Mouse (Mus musculus) c-Kit-positive CD71-positive TER-119-negative erythroid progenitor cells, embryonic 14.5 days (primary cell): ENCODE measurements around the gene Agbl2.

Experiments
- DNase-seq: peaks from one replicate; pipeline ENCODE4 v3.0.0-alpha.2; 2013; ENCODE audit warnings: low read depth

Gene Agbl2

DNA sequence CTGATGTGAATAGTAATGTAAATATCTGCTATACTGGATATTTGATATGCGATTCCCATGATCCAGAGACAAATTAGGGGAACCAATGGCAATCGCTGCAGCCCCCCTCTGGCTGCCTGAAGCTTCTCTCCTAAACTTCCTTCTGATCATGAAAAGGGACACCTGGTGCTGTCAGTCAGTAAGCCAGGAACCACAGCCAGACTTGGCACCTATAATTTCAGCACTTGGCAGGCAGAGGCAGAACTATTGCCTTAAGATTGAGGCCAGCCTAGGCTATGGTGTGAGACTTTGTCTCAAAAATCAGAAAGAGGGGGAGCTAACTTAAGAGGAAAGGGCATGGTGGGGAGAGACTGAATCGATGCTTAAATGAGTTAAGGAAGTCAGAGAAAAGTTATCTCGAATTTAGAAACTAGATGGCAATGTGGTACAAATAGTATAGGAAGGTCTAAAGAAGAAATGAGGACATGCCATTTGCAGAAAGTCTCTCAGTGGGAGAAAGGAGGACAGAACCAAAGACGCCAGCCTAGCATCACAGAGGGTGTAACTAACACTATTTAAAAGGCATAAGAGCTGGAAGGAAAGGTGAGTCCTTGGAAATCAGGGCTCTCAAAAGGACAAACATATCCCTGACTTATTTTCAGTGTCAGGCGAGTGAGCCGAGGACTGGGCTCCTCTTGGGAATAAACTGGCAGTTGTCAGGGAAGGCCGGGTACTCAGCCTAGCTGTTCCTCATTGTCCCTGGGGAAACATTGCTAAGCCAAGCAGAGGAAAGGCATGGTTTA lies 88.8 kb downstream of the Agbl2 start:
- DNase-seq = no peak

DNA sequence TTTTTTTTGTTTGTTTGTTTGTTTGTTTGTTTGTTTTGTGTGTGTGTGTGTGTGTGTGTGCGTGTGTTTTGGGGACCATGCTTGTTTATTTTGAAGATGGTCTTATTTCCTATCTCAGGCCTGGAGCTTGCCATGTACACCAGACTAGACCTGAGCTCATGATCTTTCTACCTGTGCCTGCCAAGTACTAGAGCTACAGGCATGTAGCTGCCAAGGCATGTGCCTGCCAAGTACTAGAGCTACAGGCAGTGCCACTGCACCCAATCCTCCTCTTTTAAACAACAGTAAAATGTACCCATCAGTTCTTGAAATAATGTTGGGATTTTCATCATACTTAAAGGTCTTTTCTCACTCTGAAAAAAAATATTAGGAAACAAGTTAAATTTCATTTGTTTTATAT lies 91.5 kb downstream of the Agbl2 start:
- no peak for DNase-seq

GRCm38 (mm10) chr2:90875239-90875638 lies 92.7 kb downstream of the Agbl2 start:
- no peak for DNase-seq

GRCm38 (mm10) chr2:90877584-90878259 lies 95.2 kb downstream of the Agbl2 start:
- no peak for DNase-seq

- DNase-seq = no peak
Measured at GRCm38 (mm10) chr2:90879419-90879818, 96.9 kb downstream of the Agbl2 start.

- no peak for DNase-seq
Measured at GRCm38 (mm10) chr2:90880144-90880785, 97.7 kb downstream of the Agbl2 start.

- DNase-seq = no peak
Measured at GRCm38 (mm10) chr2:90881824-90882223, 99.3 kb downstream of the Agbl2 start.
